Mouse (Mus musculus): ENCODE data around the gene Cfap97d1.

- TF ChIP-seq POLR2A (IDR thresholded peaks at IDR 0.05; ENCODE audit: insufficient read length, low read depth), result no peak
- no peak for TF ChIP-seq MAX (IDR thresholded peaks at IDR 0.05; ENCODE audit: low read depth)
- no peak for TF ChIP-seq TCF3 (IDR thresholded peaks at IDR 0.05; ENCODE audit: insufficient read length, low read depth)
- no peak for TF ChIP-seq MYOD1 (IDR thresholded peaks at IDR 0.05; ENCODE audit: control insufficient read depth in 1 of 3, insufficient read length in 2 of 3, low read depth in 2 of 3)
- no peak for TF ChIP-seq MYOG (IDR thresholded peaks at IDR 0.05; ENCODE audit: control insufficient read depth in 1 of 3, insufficient read depth in 1 of 3, insufficient read length in 2 of 3, low read depth in 2 of 3)
- no peak for TF ChIP-seq POLR2AphosphoS2 (IDR thresholded peaks at IDR 0.05; ENCODE audit: insufficient read length, low read depth)
- no peak for TF ChIP-seq CEBPB (IDR thresholded peaks at IDR 0.05; ENCODE audit: insufficient read depth, poor library complexity, severe bottlenecking)
- TF ChIP-seq USF1 (IDR thresholded peaks at IDR 0.05; ENCODE audit: low read depth), result no peak
These were observed 22.2 kb downstream of the Cfap97d1 start for GRCm38 (mm10) chr11:102006271-102006670.

All from myocyte (in vitro differentiated cells).